Mouse (Mus musculus) right cerebral cortex, adult 2 months (tissue): ENCODE measurements at regions not wholly inside any gene's neighbourhood (a gene's known extent, or its start where the extent isn't known, plus 50 kb on each side); places are given as distances from the start of the nearest gene placed in this dataset.

Experiments
- DNase-seq, 2 experiments: peaks; one replicate each; pipeline ENCODE4 v3.0.0; 2021 to 2022; ENCODE audit warnings: low spot score in 2 of 2

- no peak for DNase-seq
Observed at GRCm38 (mm10) chr17:88116321-88116720, 51.2 kb upstream of the Fbxo11 start.

DNA sequence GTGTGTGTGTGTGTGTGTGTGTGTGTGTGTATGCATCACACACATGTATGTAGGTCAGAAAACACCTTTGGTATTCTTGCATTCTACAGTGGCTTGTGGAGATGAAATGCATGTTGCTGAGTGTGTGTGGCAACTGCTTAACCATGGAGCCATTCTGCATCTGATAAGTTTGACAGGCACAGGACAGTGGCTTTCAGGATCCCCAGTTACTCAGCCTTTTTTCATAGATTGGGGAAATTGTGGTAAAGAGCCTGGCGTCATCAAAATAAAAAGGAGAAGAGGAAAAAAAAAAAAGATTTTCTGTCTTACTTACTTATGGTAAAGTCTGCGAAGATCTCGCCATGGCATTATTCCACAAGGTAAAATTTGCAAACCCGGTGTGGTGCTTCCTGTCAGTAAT is 53.6 kb upstream of the Fbxo11 start:
- DNase-seq = no peak

DNA sequence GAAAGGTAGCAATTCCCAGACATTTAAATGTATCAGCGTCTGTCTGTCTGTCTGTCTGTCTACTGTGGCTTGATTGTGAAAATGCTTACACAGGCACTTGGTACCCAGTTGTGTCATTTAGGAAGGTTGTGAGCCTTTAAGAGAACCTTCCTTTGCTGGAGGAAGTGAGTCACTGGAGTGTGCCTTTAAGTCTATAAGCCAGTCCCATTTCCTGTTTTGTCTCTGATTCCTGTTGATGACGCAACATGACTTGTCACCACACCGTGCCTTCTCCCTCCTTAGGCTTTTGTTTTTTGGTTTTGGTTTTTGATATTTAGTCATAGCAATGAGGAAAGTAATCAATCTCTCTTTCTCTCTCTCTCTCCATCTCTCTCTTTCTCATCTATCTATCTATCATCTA is 58.6 kb upstream of the Fbxo11 start:
- DNase-seq = no peak

GRCm38 (mm10) chr17:88127126-88127525 is 62.0 kb upstream of the Fbxo11 start:
- DNase-seq = no peak

DNA sequence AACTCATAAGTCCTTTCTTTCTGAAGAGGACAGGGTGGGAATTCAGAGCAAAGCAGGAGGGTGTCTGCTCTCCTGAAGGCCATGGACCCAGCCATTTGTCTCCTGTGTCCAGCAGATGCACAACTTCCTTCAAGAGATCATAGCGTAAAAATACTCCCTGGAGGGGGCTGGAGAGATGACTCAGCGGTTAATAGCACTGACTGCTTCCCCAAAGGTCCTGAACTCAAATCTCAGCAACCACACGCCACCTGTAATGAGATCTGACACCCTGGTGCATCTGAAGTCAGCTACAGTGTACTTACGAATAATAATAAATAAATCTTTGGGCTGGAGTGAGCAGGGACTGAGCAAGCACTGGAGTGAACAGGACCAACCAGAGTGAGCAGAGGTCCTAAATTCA is 66.2 kb upstream of the Fbxo11 start:
- DNase-seq = no peak

- DNase-seq = no peak
Observed at GRCm38 (mm10) chr17:88131980-88132379, 66.9 kb upstream of the Fbxo11 start.

DNA sequence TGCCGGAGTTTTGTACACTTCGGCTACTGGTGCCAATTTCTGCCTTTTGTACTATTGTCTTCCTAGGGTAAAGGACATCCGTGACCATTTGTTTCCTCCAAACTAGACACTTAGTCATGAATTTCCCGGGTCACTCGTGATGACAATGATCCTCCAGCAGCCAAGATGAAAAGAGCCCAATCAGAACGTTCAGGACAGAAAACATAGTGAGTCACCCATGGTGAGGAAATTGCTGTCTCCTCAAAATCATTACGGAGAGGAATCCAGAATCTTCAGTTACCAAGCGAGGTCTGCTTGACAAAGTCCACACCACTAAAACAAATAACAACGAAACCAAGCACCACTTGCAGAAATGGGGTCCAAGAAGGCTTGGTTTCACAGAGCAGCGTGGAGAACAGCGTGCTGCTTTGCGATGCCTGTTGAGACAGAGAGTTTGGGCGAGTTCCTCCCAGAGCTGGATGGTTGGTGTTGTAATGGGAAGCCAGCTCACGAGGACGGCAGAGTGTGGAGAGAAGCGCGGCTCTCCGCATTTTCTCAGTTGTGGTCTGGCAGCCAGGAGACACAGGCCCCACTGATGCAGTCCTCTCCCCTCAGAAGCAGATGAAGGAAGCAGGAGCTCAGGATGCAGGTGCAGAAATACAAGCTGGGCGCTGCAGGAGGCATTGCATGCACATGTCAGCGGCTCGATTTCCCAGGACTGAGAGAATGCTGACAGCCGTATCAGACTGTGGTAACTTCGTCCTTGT is 67.7 kb upstream of the Fbxo11 start:
- DNase-seq = no peak

DNA sequence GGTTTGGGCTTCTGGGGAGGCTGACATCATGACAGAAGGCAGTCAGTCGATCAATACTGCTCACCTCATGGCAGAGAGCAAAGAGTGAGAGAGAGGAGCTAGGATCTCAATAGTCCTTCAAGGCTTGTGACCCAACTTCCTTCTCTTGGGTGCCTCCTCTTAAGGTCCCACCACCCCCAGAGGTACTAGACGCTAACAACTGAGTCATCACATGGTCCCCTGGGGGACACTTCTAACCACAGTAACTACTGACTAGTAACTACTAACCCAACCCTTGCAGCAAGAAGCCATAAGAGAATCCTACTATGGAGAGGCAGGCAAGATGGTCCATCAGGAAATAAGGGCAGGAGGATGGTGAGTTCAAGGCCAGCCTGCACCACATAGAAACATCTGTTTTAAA is 69.5 kb upstream of the Fbxo11 start:
- DNase-seq = no peak

DNA sequence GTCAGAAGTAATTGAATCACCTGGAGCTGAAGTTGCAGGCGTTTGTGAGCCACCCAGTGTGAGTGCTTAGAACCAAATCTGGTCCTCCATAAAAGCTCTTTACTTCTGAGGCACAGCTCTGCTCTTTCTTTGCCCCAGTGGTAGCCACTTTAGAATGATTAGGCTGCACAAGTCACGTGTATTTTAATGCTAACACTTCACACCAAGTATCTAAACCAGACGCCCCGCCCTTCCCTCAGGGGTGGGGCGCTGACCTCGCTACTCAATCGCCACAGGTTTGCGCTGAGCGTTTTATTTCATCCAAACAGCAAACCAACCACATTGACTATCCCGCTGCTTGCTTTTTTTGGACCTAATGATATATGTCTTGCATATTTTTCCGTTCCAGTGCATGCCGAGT is 76.4 kb upstream of the Fbxo11 start:
- no peak for DNase-seq

GRCm38 (mm10) chr17:88142003-88142402 is 76.9 kb upstream of the Fbxo11 start:
- no peak for DNase-seq

GRCm38 (mm10) chr17:88142809-88143208 is 77.7 kb upstream of the Fbxo11 start:
- DNase-seq = no peak

- DNase-seq = no peak
Observed at GRCm38 (mm10) chr17:88143378-88143943, 78.4 kb upstream of the Fbxo11 start.

GRCm38 (mm10) chr17:88158550-88158949 is 93.5 kb upstream of the Fbxo11 start:
- no peak for DNase-seq

- no peak for DNase-seq
Observed at GRCm38 (mm10) chr17:88159212-88159668, 94.1 kb upstream of the Fbxo11 start.

DNA sequence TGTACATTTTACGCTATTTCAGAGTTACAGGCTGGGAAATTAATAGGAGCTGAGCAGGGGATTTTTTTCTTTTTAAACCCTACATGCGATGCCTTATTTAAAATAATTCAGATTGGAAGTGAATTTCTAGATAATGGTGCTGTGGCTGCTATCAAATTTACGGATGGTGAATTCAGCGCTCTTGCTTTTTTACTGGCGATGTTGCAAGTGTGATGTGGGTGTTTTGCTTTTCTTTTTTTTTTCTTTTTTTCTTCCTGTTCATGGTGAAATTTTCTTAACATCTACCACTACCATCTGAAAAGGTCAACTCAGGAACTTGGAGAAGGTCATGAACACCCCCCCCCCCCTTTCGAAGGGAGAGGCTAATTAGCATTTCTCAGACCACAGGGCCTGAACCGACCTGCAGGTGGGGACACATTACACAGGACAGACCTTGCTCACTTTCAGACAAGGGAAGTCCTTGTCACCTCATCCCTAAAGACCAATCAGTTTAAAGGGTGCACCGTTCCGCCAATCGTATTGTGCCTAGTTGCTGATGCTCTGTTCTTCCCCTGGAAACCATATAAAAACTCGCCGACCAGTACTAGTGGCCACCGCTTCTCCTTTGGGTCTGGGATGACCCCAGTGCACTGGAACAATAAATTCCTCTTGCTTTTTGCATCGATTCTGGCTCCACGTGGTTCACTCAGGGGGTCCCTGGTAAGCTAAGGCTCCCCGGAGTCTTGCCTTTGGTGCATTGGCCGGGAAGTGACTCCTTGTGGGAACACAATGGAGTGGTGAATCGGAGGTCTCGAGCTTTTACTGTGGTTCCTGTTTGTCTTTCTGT is 95.0 kb upstream of the Fbxo11 start:
- no peak for DNase-seq

GRCm38 (mm10) chr17:88160677-88161001 is 95.5 kb upstream of the Fbxo11 start:
- DNase-seq = no peak

DNA sequence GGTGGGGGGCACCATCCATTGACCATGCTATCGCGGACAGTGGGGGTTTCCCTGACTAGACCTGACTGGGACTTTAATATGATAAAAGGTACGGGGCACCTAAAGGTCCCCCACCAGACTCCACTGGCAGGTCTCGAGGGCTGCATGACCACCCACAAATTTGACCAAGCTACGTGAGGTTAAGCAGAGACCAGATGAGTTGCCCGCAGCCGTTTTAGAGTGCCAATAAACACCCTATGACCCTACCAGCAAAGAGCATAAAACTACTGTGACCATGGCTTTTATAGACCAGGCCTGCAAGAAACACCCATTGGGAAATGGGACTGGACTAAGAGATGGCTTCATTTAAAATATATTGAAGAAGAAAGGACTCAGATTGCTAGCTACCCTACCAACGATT is 96.7 kb upstream of the Fbxo11 start:
- DNase-seq = no peak

- DNase-seq = no peak
Observed at GRCm38 (mm10) chr17:88164805-88165204, 99.7 kb upstream of the Fbxo11 start.

GRCm38 (mm10) chr17:88165811-88166210 is 100.7 kb upstream of the Fbxo11 start:
- DNase-seq = no peak

DNA sequence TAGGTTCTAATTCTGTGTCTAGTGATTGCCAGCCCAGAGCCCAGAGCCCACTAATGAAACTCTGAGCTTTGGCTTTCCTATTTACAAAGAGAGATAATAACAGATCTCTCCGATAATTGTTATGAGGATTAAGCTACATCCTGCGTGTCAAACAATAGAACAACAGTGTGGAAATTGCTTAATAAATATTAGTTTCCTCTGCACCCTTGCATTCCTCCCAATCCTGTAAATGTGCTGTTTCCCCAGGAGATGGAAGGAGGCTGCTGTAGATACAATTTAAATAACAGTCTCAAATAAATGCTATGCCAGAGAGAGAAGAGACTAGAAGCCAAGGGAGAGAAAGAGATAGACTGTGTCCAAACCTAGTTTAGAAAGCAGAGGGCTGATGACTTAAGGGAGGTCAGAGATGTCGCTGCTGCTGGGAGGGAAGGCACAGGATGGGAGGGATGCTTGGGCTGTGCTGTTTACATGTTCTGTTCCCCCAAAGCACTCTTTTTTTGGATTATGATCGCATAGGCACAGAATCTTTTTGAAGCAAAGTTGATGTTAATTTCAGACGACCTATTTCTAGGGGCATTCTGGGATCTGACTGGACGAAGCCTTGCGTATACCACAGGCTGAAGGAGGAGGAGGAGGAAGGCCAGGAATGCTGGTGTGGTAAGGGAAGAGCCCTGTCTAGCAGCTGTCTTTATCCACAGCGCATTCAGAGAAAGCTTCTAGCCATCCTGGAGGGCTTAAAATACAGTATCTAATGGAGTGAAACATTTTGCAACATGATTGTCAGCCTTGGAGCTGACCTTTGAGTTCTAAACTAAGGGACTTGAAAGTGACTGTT is 103.4 kb upstream of the Fbxo11 start:
- no peak for DNase-seq

DNA sequence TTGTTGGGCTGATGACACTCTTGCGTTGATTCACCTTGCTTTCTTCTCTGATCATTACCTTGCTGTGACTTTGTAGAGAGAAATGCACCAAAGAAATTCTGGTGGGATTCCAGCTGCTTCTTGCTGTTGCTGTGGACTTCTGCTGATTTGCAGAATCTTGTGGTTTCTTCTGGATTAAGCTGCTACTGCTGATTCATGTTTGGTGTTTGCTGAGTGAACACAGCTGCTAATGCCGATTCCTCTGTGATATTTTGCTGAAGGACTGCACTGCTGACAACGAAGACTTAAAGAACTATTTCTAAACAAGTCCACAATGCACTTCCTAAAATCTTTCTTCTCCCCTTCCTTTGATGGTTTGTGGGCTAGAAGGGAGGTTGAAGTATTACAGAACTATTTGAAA is 106.5 kb upstream of the Fbxo11 start:
- no peak for DNase-seq
